Mouse (Mus musculus) kidney, postnatal 0 days (tissue): ENCODE data around the gene Zyx. TPM values are rescaled to one million over a fixed set of nuclear protein-coding genes. Genes with fewer than 3 reads are reported as not detected.

Experiments
- ATAC-seq: fragments of 200-750 bp; cut with Nextera tagmentation; replicated peaks from 2 replicates; pipeline ENCODE4 v1.8.0; 2017; ENCODE audit warnings: low read depth, moderate number of reproducible peaks, moderate TSS enrichment, moderate library complexity; ENCODE audit not compliant: low FRiP score
- DNase-seq: peaks from one replicate; pipeline ENCODE4 v3.0.0-alpha.2; 2016; ENCODE audit warnings: low spot score
- H3K27ac ChIP-seq: fragments of 300-500 bp; sonication (generic); 2 replicates; pipeline ENCODE4 v1.5.1; 2014; ENCODE audit warnings: mild to moderate bottlenecking
- H3K27me3 ChIP-seq: fragments of 300-500 bp; sonication (generic); 2 replicates; pipeline ENCODE4 v1.6.1; 2014; ENCODE audit warnings: low read length, mixed read lengths; ENCODE audit not compliant: insufficient read depth
- H3K36me3 ChIP-seq: fragments of 300-500 bp; sonication (generic); 2 replicates; pipeline ENCODE4 v1.6.1; 2014; ENCODE audit warnings: low read length, mixed read lengths; ENCODE audit not compliant: insufficient read depth
- H3K4me1 ChIP-seq: fragments of 300-500 bp; sonication (generic); replicated peaks from 2 replicates; pipeline ENCODE4 v1.6.1; 2014; ENCODE audit warnings: antibody characterized with exemption, low read length, mixed read lengths; ENCODE audit not compliant: insufficient read depth
- H3K4me2 ChIP-seq: fragments of 300-500 bp; sonication (generic); 2 replicates; pipeline ENCODE4 v1.6.1; 2014; ENCODE audit warnings: mild to moderate bottlenecking, low read length, moderate library complexity, mixed read lengths
- H3K4me3 ChIP-seq: fragments of 300-500 bp; sonication (generic); replicated peaks from 2 replicates; pipeline ENCODE4 v1.5.1; 2014; ENCODE audit warnings: low read depth, low read length
- H3K9ac ChIP-seq: fragments of 300-500 bp; sonication (generic); 2 replicates; pipeline ENCODE4 v1.6.1; 2014; ENCODE audit warnings: low read depth, low read length
- H3K9me3 ChIP-seq: fragments of 300-500 bp; sonication (generic); replicated peaks from 2 replicates; pipeline ENCODE4 v1.6.1; 2016; ENCODE audit warnings: low read length, inconsistent platforms, mixed read lengths
- CTCF ChIP-seq: IDR thresholded peaks from 2 replicates; pipeline ENCODE4 v1.5.1; 2016; ENCODE audit warnings: antibody characterized with exemption, low read depth, mild to moderate bottlenecking, moderate library complexity
- WGBS: fragments of 180-500 bp; shearing (Covaris S2); extraction: QIAGEN DNeasy Blood & Tissue Kit; methylation state at CpG from one replicate; pipeline ENCODE4 v1.1.7; 2014; 5-methylcytosine and 5-hydroxymethylcytosine counted together
- polyA plus RNA-seq: library from polyadenylated mRNA; unstranded; fragments of >200 nt; fragmentation: Nextera tagmentation; extraction: Ambion mirVana; gene quantifications from 2 replicates; pipeline ENCODE4 v1.2.1, GENCODE M21; 2015

Gene Zyx
- polyA plus RNA-seq, 1 experiment from 2014 or later = 92.9 TPM

- Histone ChIP-seq H3K27ac (no peak overlapping the region), H3K4me2 (no peak overlapping the region), H3K4me3 (no peak overlapping the region), H3K27me3 (no peaks in the 10 kb centered on the region), H3K9ac (no peak overlapping the region), H3K9me3 (no peaks in the 10 kb centered on the region), H3K36me3 (no peaks in the 10 kb centered on the region), H3K4me1 (no peaks in the 10 kb centered on the region; the same call in 1 of the 2 replicates)
- WGBS = 77% methylated on average over 3 of the region's 3 CpGs
- TF ChIP-seq CTCF = no peak
- no peak for DNase-seq
- ATAC-seq = no peak
Observed at GRCm38 (mm10) chr6:42398285-42398684, 48.9 kb downstream of the Zyx start.

DNA sequence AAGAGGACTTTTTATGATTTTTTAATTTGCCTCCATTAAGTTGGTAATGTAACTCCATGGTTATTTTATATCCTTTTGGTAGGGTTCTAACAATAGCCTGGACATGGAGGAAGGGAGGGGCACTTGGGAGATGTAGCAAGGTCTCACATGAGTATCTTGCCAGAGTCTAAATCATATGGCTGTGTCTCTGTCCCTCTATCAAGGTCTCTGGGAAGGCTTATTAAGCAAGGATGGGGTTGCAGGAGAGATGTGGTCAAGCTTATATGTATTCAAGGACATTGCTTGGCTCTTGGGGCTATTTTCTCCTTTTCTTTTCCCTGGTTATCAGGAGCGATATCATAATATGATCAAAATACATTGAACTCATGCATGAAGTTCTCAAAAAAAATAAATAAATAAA lies 49.6 kb downstream of the Zyx start:
- Histone ChIP-seq H3K36me3 (no peaks in the 10 kb centered on the region), H3K27ac (no peak overlapping the region), H3K27me3 (no peaks in the 10 kb centered on the region), H3K9me3 (no peaks in the 10 kb centered on the region), H3K4me2 (no peak overlapping the region), H3K9ac (no peak overlapping the region), H3K4me3 (no peak overlapping the region), H3K4me1 (no peaks in the 10 kb centered on the region; the same call in 1 of the 2 replicates)
- WGBS = 100% methylated on average over 1 of the region's 1 CpGs
- no peak for TF ChIP-seq CTCF
- ATAC-seq (no peak), DNase-seq (no peak)

- H3K4me3 ChIP-seq = no peak within 1 kb of the TSS
- H3K9me3 ChIP-seq = no peaks in the 10 kb centered on the region
- WGBS = 89% methylated on average over 1 of the region's 1 CpGs
- DNase-seq = no peak
- H3K9ac ChIP-seq = no peak within 1 kb of the TSS
- H3K4me2 ChIP-seq = no peak within 1 kb of the TSS
- H3K27ac ChIP-seq = no peak within 1 kb of the TSS
- no peaks in the 10 kb centered on the region for H3K36me3 ChIP-seq
- TF ChIP-seq CTCF = no peak
- H3K4me1 ChIP-seq = no peaks in the 10 kb centered on the region; the same call in 1 of the 2 replicates
- ATAC-seq = no peak
- no peaks in the 10 kb centered on the region for H3K27me3 ChIP-seq
Observed at GRCm38 (mm10) chr6:42399938-42400337, 50.5 kb downstream of the Zyx start, which contains the start of gene Tas2r143. Gene Tas2r143 (plus strand): TSS chr6:42400238.

GRCm38 (mm10) chr6:42405134-42405533 lies 55.7 kb downstream of the Zyx start, which contains the start of gene Tas2r135:
Gene Tas2r135 (plus strand): TSS chr6:42405434.
- H3K36me3 ChIP-seq = no peaks in the 10 kb centered on the region
- H3K4me3 ChIP-seq = no peak within 1 kb of the TSS
- ATAC-seq (no peak), DNase-seq (no peak)
- no peaks in the 10 kb centered on the region for H3K9me3 ChIP-seq
- TF ChIP-seq CTCF = no peak
- H3K27me3 ChIP-seq = no peaks in the 10 kb centered on the region
- 89% methylated on average over 2 of the region's 2 CpGs for WGBS
- H3K4me1 ChIP-seq = no peaks in the 10 kb centered on the region
- H3K9ac ChIP-seq = no peak within 1 kb of the TSS
- no peak within 1 kb of the TSS for H3K4me2 ChIP-seq
- no peak within 1 kb of the TSS for H3K27ac ChIP-seq

Other genes starting within 250 kb of the Zyx start
- not detected in 2 replicates for gene Tas2r139, start 208.7 kb upstream of the Zyx start, polyA plus RNA-seq
- not detected in 2 replicates for gene Tas2r144, start 134.3 kb upstream of the Zyx start, polyA plus RNA-seq
- 37.8 and 39.3 TPM in 2 replicates for gene Gstk1, start 103.7 kb upstream of the Zyx start, polyA plus RNA-seq
- gene Tmem139, start 87.7 kb upstream of the Zyx start, polyA plus RNA-seq = 7.0 and 7.1 TPM in 2 replicates
- gene Casp2, start 84.6 kb upstream of the Zyx start, polyA plus RNA-seq = 38.2 and 42.0 TPM in 2 replicates
- gene Clcn1, start 62.9 kb upstream of the Zyx start, polyA plus RNA-seq = 0.29 TPM in 1 of 2 replicates, not detected in the other
- 0.05 TPM in 1 of 2 replicates, not detected in the other for gene Fam131b, start 25.0 kb upstream of the Zyx start, polyA plus RNA-seq
- gene Epha1, start 23.6 kb downstream of the Zyx start, polyA plus RNA-seq = 6.6 and 6.9 TPM in 2 replicates
- gene Tas2r143, start 50.6 kb downstream of the Zyx start, polyA plus RNA-seq = not detected in 2 replicates
- not detected in 2 replicates for gene Tas2r135, start 55.8 kb downstream of the Zyx start, polyA plus RNA-seq
- gene Tas2r126, start 84.9 kb downstream of the Zyx start, polyA plus RNA-seq = not detected in 2 replicates
- 0.12 TPM in 1 of 2 replicates, not detected in the other for gene Olfr458, start 115.6 kb downstream of the Zyx start, polyA plus RNA-seq
- gene Olfr457, start 126.7 kb downstream of the Zyx start, polyA plus RNA-seq = not detected in 2 replicates
- not detected in 2 replicates for gene Olfr456, start 137.6 kb downstream of the Zyx start, polyA plus RNA-seq
- not detected in 2 replicates for gene Olfr455, start 198.0 kb downstream of the Zyx start, polyA plus RNA-seq
- not detected in 2 replicates for gene Tcaf3, start 248.1 kb downstream of the Zyx start, polyA plus RNA-seq